Mouse (Mus musculus) thymus, postnatal 0 days (tissue): Measurements from ENCODE around the gene Sspo. TPM values are rescaled to one million over a fixed set of nuclear protein-coding genes. Genes with fewer than 3 reads are reported as not detected.
"Not testable (repeated sequence)": the region's sequence is repeated elsewhere in the genome, so short reads cannot be mapped to it uniquely, and the experiment has no call there.

Source experiments
- DNase-seq: peaks from one replicate; pipeline ENCODE4 v3.0.0-alpha.2; 2015; ENCODE audit warnings: low spot score
- polyA plus RNA-seq: library from polyadenylated mRNA; unstranded; fragments of >200 nt; fragmentation: Nextera tagmentation; extraction: Ambion mirVana; gene quantifications from 2 replicates; pipeline ENCODE4 v1.2.1, GENCODE M21; 2015

Gene Sspo
- polyA plus RNA-seq, 1 experiment from 2014 or later = 0.77 TPM

DNA sequence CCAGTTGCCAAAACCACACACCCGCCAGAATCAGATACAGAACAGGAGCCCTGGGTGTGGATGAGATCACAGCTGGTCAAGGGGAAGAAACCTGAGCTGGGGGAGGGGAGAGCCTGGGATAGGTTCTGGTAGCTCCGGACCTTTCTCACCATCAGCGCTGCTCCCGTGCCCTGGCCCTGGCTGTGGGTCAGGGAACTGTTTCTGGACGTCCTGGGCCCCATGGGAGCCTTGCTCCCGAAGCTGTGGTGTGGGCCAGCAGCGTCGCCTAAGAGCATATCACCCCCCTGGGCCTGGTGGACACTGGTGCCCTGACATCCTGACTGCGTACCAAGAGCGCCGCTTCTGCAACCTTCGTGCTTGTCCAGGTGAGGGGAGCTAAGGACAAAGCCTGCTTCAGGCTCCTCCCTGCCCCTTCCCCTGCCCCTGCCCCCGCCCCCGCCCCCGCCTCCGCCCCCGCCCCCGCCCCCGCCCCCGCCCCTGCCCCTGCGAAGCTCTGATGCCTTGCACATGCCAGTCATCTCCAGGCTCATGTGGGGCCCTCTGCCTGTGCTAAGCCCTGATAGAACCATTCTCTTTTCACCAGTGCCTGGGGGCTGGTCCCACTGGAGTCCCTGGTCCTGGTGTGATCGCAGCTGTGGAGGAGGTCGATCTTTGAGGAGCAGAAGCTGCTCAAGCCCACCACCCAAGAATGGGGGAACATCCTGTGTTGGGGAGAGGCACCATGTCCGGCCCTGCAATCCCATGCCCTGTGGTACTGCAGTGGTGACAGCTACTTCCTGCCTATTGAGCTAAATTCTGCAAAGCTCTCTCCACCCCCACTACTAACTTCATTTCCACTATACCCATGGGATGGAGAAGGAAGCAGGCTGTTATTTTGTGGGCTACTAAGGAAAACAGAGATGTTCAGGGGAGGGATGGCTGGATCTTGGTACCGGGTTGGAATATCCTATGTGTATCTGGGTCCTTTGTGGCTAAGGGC, 40.0 kb downstream of the Sspo start:
- no peak for DNase-seq

DNA sequence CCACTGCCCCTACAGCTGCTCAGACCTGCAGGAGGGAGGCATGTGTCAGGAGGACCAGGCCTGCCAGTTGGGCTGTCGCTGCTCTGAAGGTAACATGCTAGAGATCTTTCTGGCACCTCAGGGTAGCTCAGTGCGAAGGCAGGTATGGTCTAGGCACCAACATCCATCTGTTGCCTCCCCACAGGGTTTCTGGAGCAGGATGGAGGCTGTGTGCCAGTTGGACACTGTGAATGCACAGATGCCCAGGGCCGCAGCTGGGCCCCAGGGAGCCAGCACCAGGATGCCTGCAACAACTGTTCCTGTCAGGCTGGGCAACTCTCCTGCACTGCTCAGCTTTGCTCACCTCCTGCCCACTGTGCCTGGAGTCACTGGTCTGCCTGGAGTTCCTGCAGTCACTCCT, 41.7 kb downstream of the Sspo start:
- DNase-seq = no peak

DNA sequence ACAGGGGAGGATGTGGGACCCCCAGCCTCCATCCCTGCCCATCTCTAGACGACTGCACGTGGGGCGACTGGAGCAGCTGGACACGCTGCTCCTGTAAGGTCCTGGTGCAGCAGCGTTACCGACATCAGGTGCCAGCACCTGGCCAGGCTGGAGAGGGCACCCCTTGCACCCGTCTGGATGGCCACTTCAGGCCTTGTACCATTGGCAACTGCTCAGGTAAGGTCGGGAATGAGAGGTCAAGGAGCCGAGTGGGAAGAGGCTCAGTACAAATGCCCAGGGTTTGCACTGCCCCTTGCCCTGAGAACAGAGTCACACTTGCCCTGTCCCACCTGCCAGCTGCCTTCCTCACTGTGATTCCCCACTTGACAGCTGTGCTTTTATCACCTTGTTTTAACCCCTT, 43.3 kb downstream of the Sspo start:
- no peak for DNase-seq

DNA sequence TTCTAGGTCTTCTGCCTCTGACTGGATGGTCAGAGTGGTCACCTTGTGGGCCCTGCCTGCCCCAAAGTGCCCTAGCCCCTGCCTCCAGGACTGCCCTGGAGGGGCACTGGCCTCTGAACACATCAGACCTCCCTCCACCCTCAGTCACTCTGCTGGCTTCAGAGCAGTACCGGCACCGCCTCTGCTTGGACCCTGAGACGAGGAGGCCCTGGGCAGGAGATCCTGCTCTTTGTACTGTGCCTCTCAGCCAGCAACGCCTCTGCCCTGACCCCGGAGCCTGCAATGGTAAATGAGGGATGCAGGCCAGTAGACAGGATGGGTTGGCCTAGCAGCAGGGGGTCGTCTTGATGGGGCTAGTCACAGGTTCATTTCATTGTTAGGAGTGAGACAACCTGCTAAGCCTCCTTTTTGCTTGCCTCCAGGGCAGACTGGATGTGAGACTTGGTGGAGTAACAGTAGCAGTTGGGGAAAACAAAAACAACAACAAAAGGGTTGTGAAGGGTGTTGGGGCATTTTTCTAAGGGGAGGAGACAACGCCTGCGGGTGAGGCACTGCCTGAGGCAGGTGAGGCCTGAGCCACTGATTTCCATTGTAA, 45.2 kb downstream of the Sspo start:
- DNase-seq = no peak

DNA sequence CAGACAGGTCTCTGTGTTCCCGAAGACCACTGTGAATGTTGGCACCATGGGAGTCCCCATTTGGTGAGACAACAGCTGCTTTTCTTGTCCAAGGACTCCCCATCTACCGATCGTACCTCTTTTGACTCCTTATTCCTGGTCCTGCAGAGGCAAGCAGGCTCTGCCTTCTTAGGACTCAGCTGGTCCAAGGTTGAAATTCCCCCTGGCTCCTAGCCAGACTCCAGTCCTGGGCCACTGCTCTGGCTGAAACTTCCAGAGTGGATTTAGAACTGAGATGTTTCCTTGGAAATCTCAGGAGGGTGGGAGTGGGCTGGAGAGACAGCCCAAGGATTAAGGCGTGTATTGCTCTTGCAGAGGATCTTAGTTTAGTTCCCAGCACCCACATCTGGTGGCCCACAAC, 49.5 kb downstream of the Sspo start:
- no peak for DNase-seq

DNA sequence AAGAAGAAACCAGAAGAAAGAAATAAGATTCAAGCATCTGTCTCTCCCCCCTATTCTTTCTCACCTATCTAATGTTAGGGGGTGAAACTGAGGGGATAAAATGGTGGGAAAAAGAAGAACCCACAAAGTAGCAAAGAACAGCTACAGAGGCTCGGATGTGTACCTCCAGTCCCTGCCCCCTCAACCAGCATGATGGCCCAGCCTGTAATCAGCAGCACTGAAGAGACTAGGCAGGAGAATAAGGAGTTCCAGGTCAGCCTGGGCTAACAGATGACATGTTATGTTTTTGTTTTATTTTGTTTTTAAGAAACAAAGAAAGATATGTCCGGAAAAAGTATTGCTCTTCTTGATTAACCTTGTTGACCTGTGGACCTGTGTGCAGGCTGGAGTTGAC, 55.8 kb downstream of the Sspo start:
- DNase-seq = no peak

DNA sequence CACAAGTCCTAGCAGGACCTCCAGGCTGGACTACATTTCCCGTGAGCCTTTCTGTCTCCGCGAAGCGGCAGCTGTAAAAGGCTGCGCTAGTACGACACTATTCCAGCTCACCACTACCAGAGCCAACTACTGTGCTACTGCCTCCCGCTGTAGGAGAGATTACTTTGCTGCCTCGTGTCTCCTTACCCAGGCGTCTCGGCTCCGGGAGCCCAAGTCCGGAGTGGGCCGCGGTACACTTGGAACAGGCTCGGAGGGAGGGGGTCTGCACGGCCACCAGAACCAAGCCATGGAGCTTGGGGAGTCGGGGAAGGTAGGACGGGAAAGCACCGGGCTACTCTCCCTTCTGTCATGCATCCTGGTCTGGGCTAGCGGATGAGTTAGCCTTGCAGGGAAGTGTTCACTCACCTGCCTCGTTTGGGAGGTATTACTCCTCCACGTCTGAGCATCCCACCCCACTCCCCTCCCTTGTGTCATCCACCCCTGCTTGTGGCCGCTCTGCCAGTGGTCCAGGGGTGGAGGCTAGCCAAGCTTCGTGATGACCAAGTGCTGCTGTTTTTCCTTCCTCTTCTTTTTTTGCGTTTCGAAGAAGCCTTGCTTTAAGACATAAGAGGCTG, 56.3 kb downstream of the Sspo start:
- peak; percentile 54 for DNase-seq

DNA sequence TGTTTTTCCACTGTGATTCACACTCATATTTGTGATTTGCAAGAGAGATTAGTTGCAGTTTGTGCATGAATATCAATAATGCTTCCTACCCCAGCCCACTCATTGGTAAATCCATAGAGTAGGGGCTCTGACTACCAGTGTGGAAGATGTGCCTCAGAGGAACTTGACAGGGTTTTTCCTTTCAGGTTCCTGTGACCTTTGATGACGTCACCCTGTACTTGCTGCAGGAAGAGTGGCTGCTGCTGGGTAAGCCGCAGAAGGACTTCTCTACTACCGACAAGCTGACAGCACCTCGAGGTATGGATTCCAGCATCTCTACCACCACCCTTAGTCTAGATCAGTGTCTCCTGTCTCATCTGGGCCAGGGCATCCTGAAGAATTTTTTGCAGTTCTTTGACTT, 60.1 kb downstream of the Sspo start:
- no peak for DNase-seq

DNA sequence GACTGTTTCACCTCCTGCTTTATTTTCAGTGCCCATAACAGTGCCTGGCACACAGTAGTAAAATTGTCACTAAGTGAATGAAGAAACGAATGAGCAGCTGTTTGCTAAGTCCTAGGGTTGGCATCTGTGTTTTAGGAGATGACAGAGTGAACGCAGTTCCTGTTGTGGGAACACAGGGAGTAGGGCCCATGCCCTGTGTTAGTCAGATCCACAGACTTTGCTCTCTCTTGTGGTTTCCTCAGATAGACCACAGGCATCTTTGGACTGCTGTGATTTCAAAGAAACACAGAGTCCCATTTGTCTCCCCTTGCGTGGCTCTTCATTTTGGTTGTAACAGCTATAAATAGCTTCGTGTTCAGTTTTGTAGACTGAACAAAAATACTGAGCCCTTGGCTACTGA, 62.4 kb downstream of the Sspo start:
- DNase-seq = no peak

DNA sequence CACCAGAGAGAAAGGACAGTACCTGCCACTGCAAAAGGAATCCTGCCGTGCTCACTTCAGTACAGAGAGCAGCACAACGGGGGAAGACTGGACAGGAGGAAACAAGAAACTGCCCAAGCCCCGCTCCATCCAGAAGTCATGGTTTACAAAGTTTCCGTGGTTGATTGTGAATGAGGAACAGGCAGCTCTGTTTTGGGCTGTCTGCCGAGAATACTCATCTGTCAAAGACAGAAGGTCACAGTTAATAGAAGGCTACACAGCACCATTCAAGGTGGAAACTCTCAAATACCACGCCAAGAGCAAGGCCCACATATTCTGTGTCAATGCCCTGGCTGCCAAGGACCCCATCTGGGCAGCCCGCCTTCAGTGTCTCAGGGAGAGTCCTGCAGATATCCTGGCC, 63.8 kb downstream of the Sspo start:
- DNase-seq = no peak

DNA sequence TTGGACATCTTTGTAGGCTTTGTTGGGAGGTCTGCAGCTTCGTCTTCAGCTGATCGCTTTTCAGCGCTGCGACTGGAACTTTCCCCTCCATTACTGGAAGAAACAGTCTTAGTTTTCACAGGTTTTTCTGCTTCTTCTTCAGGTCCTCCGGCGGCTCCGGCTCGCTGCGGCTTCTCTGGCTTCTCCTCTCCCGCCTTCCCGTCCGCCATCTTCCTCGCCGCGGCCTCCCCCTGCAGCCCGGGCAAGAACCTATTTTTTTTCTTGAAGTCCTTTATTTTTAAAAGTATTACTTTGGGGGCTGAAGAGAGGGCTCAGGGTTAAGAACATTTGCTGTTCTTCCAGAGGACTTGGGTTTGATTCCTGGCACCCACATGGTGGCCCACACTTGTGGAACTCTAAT, 76.9 kb downstream of the Sspo start:
- DNase-seq = not testable (repeated sequence)

DNA sequence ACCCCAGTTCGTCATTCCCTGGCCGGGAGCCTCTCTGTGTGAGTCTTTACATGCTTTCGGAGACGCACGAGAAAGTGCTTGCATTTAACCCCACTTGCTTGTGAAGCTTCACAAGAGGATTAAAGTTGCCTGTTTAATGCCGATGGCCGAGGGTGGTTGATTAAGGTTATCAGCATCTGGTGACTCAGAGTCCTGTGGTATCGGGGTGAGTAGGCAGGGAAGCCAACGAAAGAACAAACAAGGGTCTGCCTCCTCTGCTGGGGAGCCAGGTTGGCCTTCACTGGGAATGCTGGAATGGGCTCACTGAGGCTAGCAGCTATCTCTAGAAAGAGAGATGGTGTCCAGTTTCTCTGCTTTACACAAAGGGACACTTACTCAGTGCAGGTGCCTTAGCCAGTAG, 79.9 kb downstream of the Sspo start:
- no peak for DNase-seq

DNA sequence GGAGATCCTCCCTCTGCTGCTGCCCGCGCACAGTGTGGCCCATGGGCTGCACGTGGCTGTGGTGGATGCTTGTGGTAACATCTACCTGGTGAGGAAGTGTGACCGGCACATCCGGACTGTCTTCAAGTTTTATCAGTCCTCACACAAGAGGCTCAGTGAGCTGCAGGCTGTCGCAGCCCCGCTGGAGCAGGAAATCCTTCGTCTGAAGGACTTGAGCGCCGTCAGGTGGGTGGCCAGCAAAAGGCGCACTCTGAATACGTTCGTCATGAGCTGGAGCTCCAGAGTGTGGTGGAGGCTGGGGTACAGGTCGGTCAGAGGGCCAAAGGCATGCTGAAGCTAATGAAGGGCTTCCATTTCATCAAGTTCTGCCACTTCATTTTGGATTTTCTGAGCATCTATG, 81.2 kb downstream of the Sspo start:
- peak; percentile 29 for DNase-seq

DNA sequence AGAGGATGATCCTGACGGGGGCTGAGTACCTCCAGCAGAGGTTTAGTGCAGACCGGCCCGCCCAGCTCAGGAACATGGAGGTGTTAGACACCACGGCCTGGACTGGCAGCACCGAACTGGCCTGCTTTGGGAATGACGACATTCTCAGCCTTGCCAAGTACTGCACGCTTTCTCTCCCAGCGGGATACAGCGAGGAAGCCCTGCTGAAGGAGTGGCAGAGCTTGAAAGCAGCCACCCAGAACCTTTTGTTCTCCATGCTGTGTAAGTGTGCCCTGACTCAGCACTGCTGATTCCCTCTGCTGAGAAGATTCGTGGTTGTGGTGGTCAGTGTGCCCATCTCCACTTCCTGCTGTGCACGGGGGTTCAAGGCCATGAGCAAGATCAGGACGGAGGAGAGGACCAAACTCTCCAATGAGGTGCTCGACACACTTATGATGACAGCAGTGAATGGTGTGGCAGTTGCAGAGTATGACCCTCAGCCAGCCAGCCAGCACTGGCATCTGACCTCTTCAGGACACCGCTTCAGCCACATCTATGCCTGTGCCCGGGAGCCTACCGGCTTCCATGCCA, 81.9 kb downstream of the Sspo start:
- no peak for DNase-seq

DNA sequence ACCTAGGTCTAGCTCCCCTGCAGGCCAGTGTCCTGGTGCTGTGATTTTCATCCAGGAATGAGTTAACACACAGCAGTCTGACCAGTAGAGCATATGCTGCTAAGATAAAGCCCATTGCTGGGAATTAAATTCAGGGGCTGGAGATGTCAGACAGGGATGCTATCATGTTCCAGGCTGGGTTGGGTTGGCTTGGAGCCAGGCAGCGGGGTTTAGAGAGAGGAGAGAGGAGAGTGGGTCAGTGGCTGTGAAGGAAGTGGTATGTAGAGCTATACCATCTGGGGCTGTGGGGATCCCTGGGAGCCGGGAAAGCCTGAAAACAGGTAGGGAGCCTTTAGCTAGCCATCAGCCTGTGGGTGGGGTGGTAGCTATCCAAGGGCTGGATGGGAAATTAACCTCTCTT, 82.8 kb downstream of the Sspo start:
- DNase-seq = no peak

DNA sequence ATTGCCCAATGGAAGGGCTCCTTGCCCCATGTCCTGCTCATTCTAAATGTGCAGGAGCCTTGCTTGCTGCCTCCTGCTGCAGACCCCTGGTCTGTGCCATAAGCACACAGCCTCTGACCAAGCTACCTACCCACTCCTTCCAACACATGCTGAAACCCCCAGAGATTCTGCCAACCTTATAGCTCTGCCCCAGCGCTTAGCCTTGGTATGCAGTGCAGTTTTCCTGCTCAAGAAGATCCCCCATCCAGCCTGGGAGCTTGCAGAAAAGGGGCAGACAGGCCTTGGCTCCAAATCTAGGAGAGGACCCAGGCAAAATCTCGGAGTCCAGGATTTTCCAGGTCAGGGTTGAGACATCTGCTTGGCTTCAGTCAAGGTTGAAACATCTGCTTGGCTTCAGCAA, 85.4 kb downstream of the Sspo start:
- DNase-seq = no peak

DNA sequence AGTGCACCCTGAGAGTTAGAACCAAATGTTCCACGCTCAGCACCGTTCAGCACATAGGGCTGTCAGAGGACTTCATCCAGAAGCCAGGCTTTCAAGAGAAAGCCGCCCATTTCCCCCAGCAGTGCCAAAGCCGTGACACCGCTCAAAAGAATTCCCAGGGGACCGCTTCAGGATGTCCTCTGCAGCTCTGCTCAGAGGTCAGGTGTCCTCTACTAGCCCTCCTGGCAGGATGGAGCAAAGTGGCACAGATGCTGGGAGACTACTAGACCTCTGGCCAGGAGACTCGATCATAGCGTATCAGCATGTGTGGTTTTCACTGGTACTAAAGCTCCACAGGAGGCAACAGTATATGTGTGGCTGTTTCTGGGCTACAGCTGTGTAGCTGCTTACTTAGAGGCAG, 86.9 kb downstream of the Sspo start:
- DNase-seq = no peak

DNA sequence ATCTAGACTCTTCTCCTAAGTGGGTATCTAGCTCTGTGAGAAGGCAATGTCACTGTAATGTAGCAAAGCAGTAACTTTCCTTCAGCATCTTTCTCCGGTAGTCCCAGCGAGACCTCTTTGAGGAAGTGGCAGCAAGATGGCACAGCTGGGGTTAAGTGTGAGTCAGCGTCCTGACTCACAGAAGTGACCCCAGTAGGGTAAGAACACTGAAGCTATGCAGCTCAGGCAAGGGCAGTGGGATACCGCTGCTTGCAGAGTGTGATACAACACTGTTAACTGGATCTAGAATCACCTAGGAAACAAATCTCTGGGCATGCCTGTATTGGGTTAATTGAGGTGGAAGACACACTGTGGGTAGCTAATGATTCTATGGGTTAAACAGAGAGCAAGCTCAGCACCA, 88.1 kb downstream of the Sspo start:
- DNase-seq = no peak

DNA sequence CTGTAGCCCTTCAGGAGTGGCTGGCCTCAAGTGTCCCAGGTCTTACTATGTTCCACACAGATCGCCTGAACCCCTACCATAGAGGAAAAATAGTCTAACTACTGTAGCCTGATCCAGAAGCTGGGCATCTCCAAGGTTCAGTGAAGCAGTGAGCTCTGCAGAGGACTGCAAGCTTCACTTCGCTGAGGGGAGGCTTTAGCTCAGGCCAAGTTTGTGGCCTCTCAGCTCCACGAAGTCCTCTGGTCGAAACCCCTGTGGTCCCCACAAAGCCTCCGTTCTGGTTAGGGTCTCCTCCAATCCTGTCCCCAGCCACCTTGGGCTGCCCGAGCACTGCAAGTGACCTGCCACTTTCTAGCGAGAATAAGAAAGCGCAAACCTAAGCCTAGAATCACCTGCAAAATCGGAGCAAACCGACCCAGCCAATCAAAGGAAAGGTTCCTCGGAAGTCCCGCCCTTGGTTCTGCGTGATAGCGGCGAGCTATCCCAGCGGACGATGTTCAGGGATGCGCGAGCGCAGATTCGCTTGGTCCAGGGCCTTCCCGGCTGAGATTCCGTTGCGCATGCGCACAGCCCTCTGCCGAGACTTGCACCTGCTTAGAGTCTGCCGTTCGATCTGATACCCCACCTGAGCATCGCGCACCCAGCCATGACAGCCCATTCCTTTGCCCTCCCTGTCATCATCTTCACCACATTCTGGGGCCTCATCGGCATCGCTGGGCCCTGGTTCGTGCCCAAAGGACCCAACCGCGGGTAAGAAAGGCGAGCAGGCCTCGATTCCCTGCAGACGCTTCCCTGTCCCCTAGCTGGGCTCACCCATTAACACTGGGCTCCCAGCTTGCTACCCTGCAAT, 89.3 kb downstream of the Sspo start, which contains the start of gene Atp6v0e2:
Gene Atp6v0e2, plus strand, starts transcription at position 511 of the 850 bp plus-strand sequence.
- peak; percentile 38 for DNase-seq

DNA sequence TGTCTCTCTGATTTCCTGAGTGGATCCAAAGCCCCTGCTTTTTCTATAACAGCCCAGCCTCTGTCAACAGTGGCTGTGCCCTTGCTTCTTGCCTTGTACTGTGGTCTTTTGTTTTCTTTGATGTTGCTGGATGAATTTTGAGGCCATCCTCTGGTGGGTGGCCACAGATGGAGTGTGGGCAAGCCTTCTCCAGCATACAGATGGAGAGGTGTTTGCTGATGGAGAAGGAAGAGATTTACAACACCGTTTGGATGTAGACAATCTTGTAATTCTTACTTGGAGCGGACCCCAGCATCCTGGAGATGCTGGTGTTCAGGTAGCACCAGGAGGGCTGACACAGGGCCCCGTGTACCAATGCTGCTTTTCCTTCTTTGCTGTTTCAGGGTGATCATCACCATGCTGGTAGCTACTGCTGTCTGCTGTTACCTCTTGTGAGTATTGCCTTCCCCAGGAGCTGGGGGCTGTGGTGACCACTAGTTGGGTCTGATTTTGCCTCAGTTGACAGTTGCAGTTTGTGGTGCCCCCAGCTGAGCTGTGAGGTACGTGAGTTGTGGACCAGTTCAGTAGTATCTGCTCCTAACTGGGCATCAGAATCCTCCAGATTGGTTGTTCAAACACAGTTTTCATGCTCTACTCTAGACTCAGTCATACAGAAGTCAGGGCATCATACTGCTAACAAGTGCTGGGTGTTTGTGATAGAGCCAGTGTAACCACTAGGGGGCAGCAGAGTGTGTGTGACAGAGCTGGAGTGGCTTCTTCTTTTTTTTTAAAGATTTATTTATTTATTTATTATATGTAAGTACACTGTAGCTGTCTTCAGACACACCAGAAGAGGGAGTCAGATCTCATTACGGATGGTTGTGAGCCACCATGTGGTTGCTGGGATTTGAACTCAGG, 91.1 kb downstream of the Sspo start:
- peak; percentile 75 for DNase-seq
